In genomic region chr7:132094666-132095065, GRCm38 (mm10) we compare ENCODE assay signal across 13 mouse cellular contexts. TPM values are rescaled to one million over a fixed set of nuclear protein-coding genes. Genes with fewer than 3 reads are reported as not detected.
"Had no signal": no experiment of that assay in that cellular context is flagged by ENCODE, and none has a peak within 500 bp of the region (broad histone marks: within the 10 kb centered on the region; RNA-seq: fewer than 3 reads in every experiment).

No protein-coding gene starts in this region.

- DNase-seq: forebrain, postnatal 0 days; heart, postnatal 10 days; heart, postnatal 36 days; kidney, adult 11 months; kidney, adult 2 months; kidney, adult 9 months; kidney, postnatal 14 days; kidney, postnatal 36 days; layer of hippocampus, adult 9-11 months; layer of hippocampus, postnatal 36 days; left cerebral cortex, postnatal 4 days; liver, embryonic 13.5 days had no signal

RNA-seq across cellular contexts. Expression of gene Cpxm2, which starts 59.9 kb away (rescaled TPM):
- total RNA-seq: hematopoietic stem cell, adult 5-6 weeks had no signal
